Mouse (Mus musculus) erythroblast, embryonic 14.5 days (primary cell): ENCODE measurements around the gene Rab11a.

ENCODE experiments used
- GATA1 ChIP-seq: IDR thresholded peaks from 2 replicates; pipeline ENCODE4 v1.6.1; 2012; ENCODE audit warnings: low read length, inconsistent platforms, mixed read lengths
- TAL1 ChIP-seq: IDR thresholded peaks from 3 replicates; pipeline ENCODE4 v1.6.1; 2012; ENCODE audit warnings: low read length, inconsistent platforms, mixed read lengths

- TF ChIP-seq TAL1 (no peak), GATA1 (no peak)
These were observed 20.5 kb upstream of the Rab11a start for GRCm38 (mm10) chr9:64758052-64758451.
